Mouse (Mus musculus): ENCODE measurements around the gene Ifi213. TPM values are rescaled to one million over a fixed set of nuclear protein-coding genes. Genes with fewer than 3 reads are reported as not detected.
"Not testable (repeated sequence)": the region's sequence is repeated elsewhere in the genome, so short reads cannot be mapped to it uniquely, and the experiment has no call there.

Ifi213 gene
- not detected in 2 replicates for polyA plus RNA-seq (2014; fragmentation: Nextera tagmentation; extraction: Ambion mirVana)

- 75% methylated on average over 3 of the region's 3 CpGs for WGBS
- H3K27me3 ChIP-seq (ENCODE audit: control insufficient read depth, insufficient read depth, low read length); DNase-seq (ENCODE audit: low spot score); H3K9me3 ChIP-seq (replicated peaks; ENCODE audit: control insufficient read depth, low read length); H3K27ac ChIP-seq (replicated peaks; ENCODE audit: low read depth, low read length); H3K4me3 ChIP-seq (ENCODE audit: low read depth, low read length); H3K9ac ChIP-seq (replicated peaks; ENCODE audit: low read length); H3K4me2 ChIP-seq (ENCODE audit: low read depth, low read length); ATAC-seq (replicated peaks; ENCODE audit: insufficient number of reproducible peaks, low FRiP score, low TSS enrichment, low read depth); H3K4me1 ChIP-seq (ENCODE audit: control insufficient read depth, insufficient read depth, low read length); H3K36me3 ChIP-seq (replicated peaks; ENCODE audit: control insufficient read depth, insufficient read depth, low read depth, low read length): not testable (repeated sequence)
Measured at GRCm38 (mm10) chr1:173598838-173599494, at the start of gene Ifi213. TSS of gene Ifi213 (minus strand) at chr1:173599274.

- no peak overlapping the region for H3K27ac ChIP-seq (replicated peaks; ENCODE audit: low read depth, low read length)
Measured at GRCm38 (mm10) chr1:173645393-173645792, 46.3 kb upstream of the Ifi213 start.

GRCm38 (mm10) chr1:173633969-173634645 is 35.0 kb upstream of the Ifi213 start:
- H3K27ac ChIP-seq (replicated peaks; ENCODE audit: low read depth, low read length): no peak overlapping the region

More at GRCm38 (mm10) chr1:173645393-173645792, 46.3 kb upstream of the Ifi213 start:
- 69% methylated on average over 2 of the region's 2 CpGs for WGBS
- no peak overlapping the region for H3K9ac ChIP-seq (replicated peaks; ENCODE audit: low read length)
- H3K4me1 ChIP-seq (ENCODE audit: control insufficient read depth, insufficient read depth, low read length): no peaks in the 10 kb centered on the region
- H3K4me3 ChIP-seq (ENCODE audit: low read depth, low read length): no peak overlapping the region
- no peaks in the 10 kb centered on the region for H3K27me3 ChIP-seq (ENCODE audit: control insufficient read depth, insufficient read depth, low read length)
- no peak for ATAC-seq (replicated peaks; ENCODE audit: insufficient number of reproducible peaks, low FRiP score, low TSS enrichment, low read depth)
- H3K9me3 ChIP-seq (replicated peaks; ENCODE audit: control insufficient read depth, low read length): no peaks in the 10 kb centered on the region
- DNase-seq (ENCODE audit: low spot score): no peak
- H3K4me2 ChIP-seq (ENCODE audit: low read depth, low read length): no peak overlapping the region
- H3K36me3 ChIP-seq (replicated peaks; ENCODE audit: control insufficient read depth, insufficient read depth, low read depth, low read length): no peaks in the 10 kb centered on the region

DNA sequence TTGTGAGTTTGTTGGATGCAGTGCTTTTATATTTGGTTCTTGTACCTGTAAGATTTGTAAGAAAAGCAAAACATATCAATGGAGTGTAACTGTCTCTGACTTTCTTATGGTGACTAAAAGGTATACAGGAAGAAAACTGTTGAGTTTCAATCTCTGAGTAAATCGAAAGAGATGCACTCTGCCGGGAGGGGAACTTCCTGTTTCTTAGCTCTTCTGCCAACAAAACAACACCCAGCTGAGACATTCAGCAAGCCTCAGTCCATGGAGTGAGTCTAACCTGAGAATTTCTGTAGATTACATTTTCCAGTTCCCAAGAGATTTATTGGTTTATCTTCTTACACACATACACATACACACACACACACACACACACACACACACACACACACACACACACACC is 31.5 kb upstream of the Ifi213 start, which contains the start of gene Ifi209:
Gene Ifi209, plus strand, starts transcription at position 296 of the 400 bp plus-strand sequence.
- H3K9me3 ChIP-seq (replicated peaks; ENCODE audit: control insufficient read depth, low read length); ATAC-seq (replicated peaks; ENCODE audit: insufficient number of reproducible peaks, low FRiP score, low TSS enrichment, low read depth); H3K27ac ChIP-seq (replicated peaks; ENCODE audit: low read depth, low read length); H3K9ac ChIP-seq (replicated peaks; ENCODE audit: low read length); H3K4me2 ChIP-seq (ENCODE audit: low read depth, low read length); H3K27me3 ChIP-seq (ENCODE audit: control insufficient read depth, insufficient read depth, low read length); H3K4me1 ChIP-seq (ENCODE audit: control insufficient read depth, insufficient read depth, low read length); H3K4me3 ChIP-seq (ENCODE audit: low read depth, low read length); DNase-seq (ENCODE audit: low spot score); H3K36me3 ChIP-seq (replicated peaks; ENCODE audit: control insufficient read depth, insufficient read depth, low read depth, low read length): not testable (repeated sequence)
- WGBS: 88% methylated on average over 2 of the region's 2 CpGs

More at GRCm38 (mm10) chr1:173633969-173634645, 35.0 kb upstream of the Ifi213 start:
- Histone ChIP-seq H3K9me3 (replicated peaks; ENCODE audit: control insufficient read depth, low read length) (no peaks in the 10 kb centered on the region), H3K27me3 (ENCODE audit: control insufficient read depth, insufficient read depth, low read length) (no peaks in the 10 kb centered on the region), H3K36me3 (replicated peaks; ENCODE audit: control insufficient read depth, insufficient read depth, low read depth, low read length) (no peaks in the 10 kb centered on the region), H3K9ac (replicated peaks; ENCODE audit: low read length) (no peak overlapping the region), H3K4me2 (ENCODE audit: low read depth, low read length) (no peak overlapping the region), H3K4me1 (ENCODE audit: control insufficient read depth, insufficient read depth, low read length) (no peaks in the 10 kb centered on the region), H3K4me3 (ENCODE audit: low read depth, low read length) (no peak overlapping the region)
- ATAC-seq (replicated peaks; ENCODE audit: insufficient number of reproducible peaks, low FRiP score, low TSS enrichment, low read depth) (no peak), DNase-seq (ENCODE audit: low spot score) (no peak)
- 90% methylated on average over 5 of the region's 5 CpGs for WGBS

DNA sequence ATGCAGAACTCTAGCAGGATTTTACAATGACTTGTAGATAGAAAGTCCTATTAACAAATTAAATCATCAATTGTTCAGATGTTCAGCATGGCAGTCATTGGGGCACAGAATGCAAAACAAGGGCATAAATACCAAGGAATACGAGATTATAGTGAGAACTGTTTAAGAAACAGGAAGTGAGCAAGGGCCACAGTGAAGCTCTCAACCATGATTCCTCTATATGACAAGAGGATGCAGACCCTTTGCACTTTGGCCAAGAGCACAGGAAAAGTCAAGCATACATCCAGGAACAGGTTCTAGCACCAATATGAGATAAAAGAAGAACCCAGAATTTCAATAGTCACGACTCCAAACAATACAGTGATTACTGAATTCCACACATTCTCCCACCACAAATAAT is 27.6 kb upstream of the Ifi213 start:
- Histone ChIP-seq H3K27me3 (ENCODE audit: control insufficient read depth, insufficient read depth, low read length) (no peaks in the 10 kb centered on the region), H3K9ac (replicated peaks; ENCODE audit: low read length) (no peak overlapping the region), H3K9me3 (replicated peaks; ENCODE audit: control insufficient read depth, low read length) (no peaks in the 10 kb centered on the region), H3K4me3 (ENCODE audit: low read depth, low read length) (no peak overlapping the region), H3K4me1 (ENCODE audit: control insufficient read depth, insufficient read depth, low read length) (no peaks in the 10 kb centered on the region), H3K27ac (replicated peaks; ENCODE audit: low read depth, low read length) (no peak overlapping the region), H3K36me3 (replicated peaks; ENCODE audit: control insufficient read depth, insufficient read depth, low read depth, low read length) (no peaks in the 10 kb centered on the region), H3K4me2 (ENCODE audit: low read depth, low read length) (no peak overlapping the region)
- ATAC-seq (replicated peaks; ENCODE audit: insufficient number of reproducible peaks, low FRiP score, low TSS enrichment, low read depth) (no peak), DNase-seq (ENCODE audit: low spot score) (no peak)
- 78% methylated on average over 2 of the region's 2 CpGs for WGBS

- Histone ChIP-seq H3K4me3 (ENCODE audit: low read depth, low read length) (no peak overlapping the region), H3K9me3 (replicated peaks; ENCODE audit: control insufficient read depth, low read length) (no peaks in the 10 kb centered on the region), H3K4me1 (ENCODE audit: control insufficient read depth, insufficient read depth, low read length) (no peaks in the 10 kb centered on the region), H3K4me2 (ENCODE audit: low read depth, low read length) (no peak overlapping the region), H3K27me3 (ENCODE audit: control insufficient read depth, insufficient read depth, low read length) (no peaks in the 10 kb centered on the region), H3K9ac (replicated peaks; ENCODE audit: low read length) (no peak overlapping the region), H3K27ac (replicated peaks; ENCODE audit: low read depth, low read length) (no peak overlapping the region), H3K36me3 (replicated peaks; ENCODE audit: control insufficient read depth, insufficient read depth, low read depth, low read length) (no peaks in the 10 kb centered on the region)
- 87% methylated on average over 2 of the region's 2 CpGs for WGBS
- DNase-seq (ENCODE audit: low spot score) (no peak), ATAC-seq (replicated peaks; ENCODE audit: insufficient number of reproducible peaks, low FRiP score, low TSS enrichment, low read depth) (no peak)
Measured at GRCm38 (mm10) chr1:173624052-173624451, 25.0 kb upstream of the Ifi213 start.

DNA sequence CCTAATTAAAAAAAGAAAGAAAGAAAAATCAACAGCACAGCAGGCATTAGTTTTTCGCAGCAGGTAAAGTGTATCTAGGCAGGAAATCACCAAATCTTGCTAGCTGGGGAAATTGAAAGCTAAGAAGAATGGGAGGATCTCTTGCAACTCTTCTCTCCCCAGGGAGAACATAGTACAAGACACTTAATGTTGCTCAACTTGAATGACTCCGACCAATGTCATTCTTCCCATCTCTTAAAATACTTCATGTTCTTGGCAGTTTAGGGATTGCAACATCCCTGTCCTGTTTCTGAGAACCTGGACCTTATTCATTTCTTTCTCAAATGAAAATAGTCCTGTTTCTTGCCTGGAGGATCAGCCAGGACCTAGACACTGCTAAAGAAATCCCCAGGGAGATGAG is 23.1 kb upstream of the Ifi213 start:
- not testable (repeated sequence) for H3K4me3 ChIP-seq (ENCODE audit: low read depth, low read length); H3K9me3 ChIP-seq (replicated peaks; ENCODE audit: control insufficient read depth, low read length); H3K36me3 ChIP-seq (replicated peaks; ENCODE audit: control insufficient read depth, insufficient read depth, low read depth, low read length); ATAC-seq (replicated peaks; ENCODE audit: insufficient number of reproducible peaks, low FRiP score, low TSS enrichment, low read depth); H3K9ac ChIP-seq (replicated peaks; ENCODE audit: low read length); H3K27me3 ChIP-seq (ENCODE audit: control insufficient read depth, insufficient read depth, low read length); DNase-seq (ENCODE audit: low spot score); H3K4me1 ChIP-seq (ENCODE audit: control insufficient read depth, insufficient read depth, low read length); H3K4me2 ChIP-seq (ENCODE audit: low read depth, low read length); H3K27ac ChIP-seq (replicated peaks; ENCODE audit: low read depth, low read length)
- 79% methylated on average over 2 of the region's 2 CpGs for WGBS

DNA sequence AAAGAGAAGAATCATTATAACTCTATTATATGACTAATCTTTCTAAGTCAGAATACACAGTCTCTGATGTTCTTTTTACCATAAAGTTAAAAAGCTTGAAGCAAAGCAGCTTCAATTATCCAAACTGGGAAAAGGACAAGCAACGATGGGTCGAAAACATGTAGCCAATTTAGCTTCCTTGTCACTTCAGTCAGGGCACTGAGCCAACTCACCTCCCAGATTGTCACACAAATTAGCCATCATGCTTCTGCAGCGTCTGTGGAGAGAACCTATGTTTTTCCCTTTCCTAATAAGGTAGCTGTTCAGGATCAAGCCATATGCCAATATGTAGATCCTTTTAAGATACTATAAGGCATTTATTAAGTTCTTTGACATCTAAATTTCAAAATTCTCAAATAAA is 11.2 kb upstream of the Ifi213 start:
- H3K36me3 ChIP-seq (replicated peaks; ENCODE audit: control insufficient read depth, insufficient read depth, low read depth, low read length); H3K27ac ChIP-seq (replicated peaks; ENCODE audit: low read depth, low read length); H3K4me3 ChIP-seq (ENCODE audit: low read depth, low read length); H3K4me1 ChIP-seq (ENCODE audit: control insufficient read depth, insufficient read depth, low read length); H3K9ac ChIP-seq (replicated peaks; ENCODE audit: low read length); DNase-seq (ENCODE audit: low spot score); H3K9me3 ChIP-seq (replicated peaks; ENCODE audit: control insufficient read depth, low read length); ATAC-seq (replicated peaks; ENCODE audit: insufficient number of reproducible peaks, low FRiP score, low TSS enrichment, low read depth); H3K27me3 ChIP-seq (ENCODE audit: control insufficient read depth, insufficient read depth, low read length); H3K4me2 ChIP-seq (ENCODE audit: low read depth, low read length): not testable (repeated sequence)
- 87% methylated on average over 3 of the region's 3 CpGs for WGBS
